Mouse (Mus musculus): ENCODE data around the gene Ptges2.

Gene Ptges2

GRCm38 (mm10) chr2:32440164-32440563 lies 44.5 kb downstream of the Ptges2 start:
- DNase-seq (ENCODE audit: low read depth, low spot score) = no peak

GRCm38 (mm10) chr2:32440632-32441031 lies 44.9 kb downstream of the Ptges2 start:
- no peak for DNase-seq (ENCODE audit: low read depth, low spot score)

- no peak for DNase-seq (ENCODE audit: low read depth, low spot score)
These were observed 45.9 kb downstream of the Ptges2 start for GRCm38 (mm10) chr2:32441550-32441949.

GRCm38 (mm10) chr2:32445535-32445934 lies 49.8 kb downstream of the Ptges2 start:
- no peak for DNase-seq (ENCODE audit: low read depth, low spot score)

- DNase-seq (ENCODE audit: low read depth, low spot score) = no peak
These were observed 51.7 kb downstream of the Ptges2 start for GRCm38 (mm10) chr2:32447264-32447936.

GRCm38 (mm10) chr2:32448480-32448879 lies 52.8 kb downstream of the Ptges2 start:
- DNase-seq (ENCODE audit: low read depth, low spot score) = no peak

- no peak for DNase-seq (ENCODE audit: low read depth, low spot score)
These were observed 54.4 kb downstream of the Ptges2 start, which contains the start of gene Naif1 for GRCm38 (mm10) chr2:32449761-32450754. Gene Naif1 (plus strand): TSS chr2:32450457.

- peak; percentile 99 for DNase-seq (ENCODE audit: low read depth, low spot score)
These were observed 55.5 kb downstream of the Ptges2 start, which contains the start of gene Slc25a25 for GRCm38 (mm10) chr2:32450881-32451844. Gene Slc25a25 (minus strand): TSS chr2:32451445.

GRCm38 (mm10) chr2:32451870-32452372 lies 56.2 kb downstream of the Ptges2 start:
- peak; percentile 99 for DNase-seq (ENCODE audit: low read depth, low spot score)

- no peak for DNase-seq (ENCODE audit: low read depth, low spot score)
These were observed 56.8 kb downstream of the Ptges2 start for GRCm38 (mm10) chr2:32452441-32452971.

GRCm38 (mm10) chr2:32453641-32454303 lies 58.1 kb downstream of the Ptges2 start:
- DNase-seq (ENCODE audit: low read depth, low spot score) = no peak

- DNase-seq (ENCODE audit: low read depth, low spot score) = peak; percentile 62
These were observed 58.9 kb downstream of the Ptges2 start for GRCm38 (mm10) chr2:32454633-32455032.

GRCm38 (mm10) chr2:32455101-32455500 lies 59.4 kb downstream of the Ptges2 start:
- no peak for DNase-seq (ENCODE audit: low read depth, low spot score)
